Mouse (Mus musculus): ENCODE data around the gene Tspear. TPM values are rescaled to one million over a fixed set of nuclear protein-coding genes. Genes with fewer than 3 reads are reported as not detected.

Tspear gene
- polyA plus RNA-seq, 1 experiment from 2014 or later: 0.77 TPM

DNA sequence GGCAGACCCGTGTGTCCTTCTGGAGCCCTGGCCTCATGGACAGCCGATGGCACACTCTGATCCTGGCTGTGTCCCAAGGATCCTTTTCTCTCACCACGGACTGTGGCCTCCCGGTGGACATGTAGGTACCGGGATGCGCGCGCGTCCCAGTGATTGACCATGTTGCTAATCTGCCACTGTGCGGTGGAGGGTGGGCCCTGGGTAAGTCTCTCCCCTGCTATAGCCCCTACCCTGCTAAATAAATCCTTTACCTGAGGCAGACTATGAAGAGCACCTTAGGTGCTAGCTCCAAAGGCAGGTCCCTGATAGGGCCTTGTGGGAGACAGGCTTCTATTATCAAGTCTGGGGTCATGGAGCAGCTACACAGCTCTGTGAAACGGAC lies 178.4 kb downstream of the Tspear start:
- DNase-seq (ENCODE audit: low spot score): no peak

DNA sequence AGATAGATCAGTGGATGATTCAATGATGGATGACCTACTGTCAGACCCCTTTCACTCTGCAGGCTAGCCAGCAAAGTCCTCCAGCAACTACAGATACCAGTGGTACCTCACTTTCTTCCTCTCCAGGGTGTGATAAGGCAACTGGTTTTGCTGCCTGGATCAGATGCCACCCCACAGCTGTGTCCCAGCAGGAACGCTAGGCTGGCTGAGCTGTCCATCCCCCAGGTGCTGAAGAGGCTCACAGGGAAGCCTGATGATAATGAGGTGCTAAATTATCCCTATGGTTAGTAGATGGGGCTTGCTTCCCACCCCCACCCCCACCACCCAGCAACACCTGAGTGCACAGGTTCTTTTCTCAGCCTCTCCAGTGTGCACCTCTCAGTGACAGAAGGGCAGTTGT lies 181.2 kb downstream of the Tspear start:
- DNase-seq (ENCODE audit: low spot score): no peak

- DNase-seq (ENCODE audit: low spot score): no peak
These were observed 183.3 kb downstream of the Tspear start for GRCm38 (mm10) chr10:77869651-77870050.

DNA sequence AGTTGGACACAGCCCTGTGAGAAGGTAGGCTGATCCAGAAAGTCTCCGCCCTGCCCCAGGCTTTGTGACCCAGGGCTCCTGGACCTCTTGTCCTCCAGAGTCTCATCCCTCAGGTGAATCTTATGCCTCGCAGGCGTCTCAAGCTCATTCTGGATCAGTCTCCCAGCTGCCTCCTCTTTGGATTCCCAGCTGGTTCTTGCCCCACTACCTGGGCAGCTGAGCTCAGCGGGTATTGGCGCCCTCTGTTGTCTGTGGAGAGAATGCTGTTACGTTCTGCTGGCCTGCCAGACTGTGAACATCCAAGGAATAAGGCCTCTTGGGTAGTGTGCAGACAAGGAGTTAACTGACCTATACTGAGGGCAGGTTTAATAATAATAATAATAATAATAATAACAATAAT lies 192.6 kb downstream of the Tspear start:
- DNase-seq (ENCODE audit: low spot score): peak; percentile 11

GRCm38 (mm10) chr10:77880305-77880704 lies 193.9 kb downstream of the Tspear start:
- DNase-seq (ENCODE audit: low spot score): no peak

GRCm38 (mm10) chr10:77882553-77882952 lies 196.2 kb downstream of the Tspear start:
- DNase-seq (ENCODE audit: low spot score): no peak

- DNase-seq (ENCODE audit: low spot score): no peak
These were observed 199.8 kb downstream of the Tspear start for GRCm38 (mm10) chr10:77886007-77886747.

GRCm38 (mm10) chr10:77890987-77891565 lies 204.7 kb downstream of the Tspear start:
- DNase-seq (ENCODE audit: low spot score): no peak

GRCm38 (mm10) chr10:77895562-77895961 lies 209.2 kb downstream of the Tspear start:
- DNase-seq (ENCODE audit: low spot score): no peak

DNA sequence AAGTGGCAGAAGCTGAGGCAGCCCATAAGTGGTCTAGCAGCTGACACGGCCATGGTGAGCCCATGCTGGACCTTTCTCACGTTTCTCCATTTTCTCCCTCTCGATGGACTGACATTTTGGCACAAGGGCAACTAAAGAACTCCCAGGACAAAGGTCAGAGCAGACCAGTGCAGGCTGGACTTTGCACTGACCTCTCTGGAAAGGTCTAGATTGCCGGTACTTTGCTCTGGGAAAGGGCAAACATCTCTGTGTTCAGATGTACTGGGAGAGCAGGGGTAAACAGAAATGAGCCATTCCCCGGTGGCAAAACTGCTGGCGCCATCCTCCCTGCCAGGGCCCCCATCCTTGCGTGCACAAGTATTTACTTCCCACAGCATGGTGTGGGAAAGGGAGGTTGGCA lies 213.8 kb downstream of the Tspear start:
- no peak for DNase-seq (ENCODE audit: low spot score)

GRCm38 (mm10) chr10:77900903-77901818 lies 214.8 kb downstream of the Tspear start:
- no peak for DNase-seq (ENCODE audit: low spot score)

DNA sequence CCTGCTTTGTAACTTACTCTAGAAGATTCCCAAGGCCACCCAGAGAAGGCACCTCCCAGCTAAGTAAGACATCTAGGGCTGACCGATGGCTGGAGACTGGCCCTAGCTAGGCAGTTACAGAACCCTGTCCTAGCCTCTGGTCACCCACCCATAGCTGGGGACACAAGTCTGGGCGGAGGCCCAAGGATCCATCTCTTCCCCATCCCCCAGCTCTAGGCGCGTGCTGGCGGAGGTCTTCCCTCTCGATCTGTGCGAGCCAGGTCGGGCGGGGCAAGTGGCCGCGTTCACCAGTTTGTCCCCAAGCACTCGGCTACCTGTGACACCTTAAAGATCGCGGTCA lies 215.5 kb downstream of the Tspear start:
- no peak for DNase-seq (ENCODE audit: low spot score)

GRCm38 (mm10) chr10:77902211-77902893 lies 216.0 kb downstream of the Tspear start, which contains the start of gene Lrrc3:
TSS of gene Lrrc3 (minus strand) at chr10:77902536.
- peak; percentile 13 for DNase-seq (ENCODE audit: low spot score)

DNA sequence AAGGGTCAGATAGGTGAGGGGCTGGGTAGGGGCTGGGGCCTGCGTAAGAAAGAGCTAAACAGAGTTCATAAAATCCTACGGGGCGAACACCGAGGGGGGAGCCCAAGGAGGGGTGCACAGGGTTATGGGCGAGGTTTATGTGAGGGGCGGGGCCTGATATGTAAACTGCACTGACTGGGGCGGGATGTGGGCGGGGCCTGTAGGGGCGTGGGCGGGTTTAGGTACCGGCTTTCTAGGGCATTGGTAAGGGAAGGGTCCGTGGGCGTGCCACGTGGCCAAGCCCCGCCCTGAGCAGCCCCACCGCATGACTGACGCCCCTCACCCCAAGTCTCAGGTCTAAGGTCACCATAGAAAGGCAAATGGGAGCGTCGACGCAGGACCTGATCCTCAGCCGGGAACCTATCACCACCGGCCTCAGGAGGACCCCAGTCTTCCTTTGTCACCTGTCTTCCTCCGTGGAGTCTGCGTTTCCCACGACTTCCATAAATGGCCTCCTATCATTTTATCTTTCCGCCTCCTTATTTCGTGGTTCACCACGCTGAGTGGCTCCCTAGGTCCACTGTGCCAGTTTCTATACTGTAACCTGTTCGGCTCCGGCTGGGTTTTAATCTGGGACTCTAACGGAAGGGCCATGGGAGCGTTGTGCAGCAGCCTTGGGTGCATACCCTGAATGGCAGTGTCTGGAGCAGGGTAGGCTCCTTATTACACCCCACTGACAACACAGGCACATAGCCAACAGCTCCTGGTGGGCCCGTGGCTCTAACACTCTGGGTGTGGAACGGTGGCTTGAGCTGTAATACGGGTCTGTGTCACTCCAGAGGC lies 216.7 kb downstream of the Tspear start:
- peak; percentile 21 for DNase-seq (ENCODE audit: low spot score)

DNA sequence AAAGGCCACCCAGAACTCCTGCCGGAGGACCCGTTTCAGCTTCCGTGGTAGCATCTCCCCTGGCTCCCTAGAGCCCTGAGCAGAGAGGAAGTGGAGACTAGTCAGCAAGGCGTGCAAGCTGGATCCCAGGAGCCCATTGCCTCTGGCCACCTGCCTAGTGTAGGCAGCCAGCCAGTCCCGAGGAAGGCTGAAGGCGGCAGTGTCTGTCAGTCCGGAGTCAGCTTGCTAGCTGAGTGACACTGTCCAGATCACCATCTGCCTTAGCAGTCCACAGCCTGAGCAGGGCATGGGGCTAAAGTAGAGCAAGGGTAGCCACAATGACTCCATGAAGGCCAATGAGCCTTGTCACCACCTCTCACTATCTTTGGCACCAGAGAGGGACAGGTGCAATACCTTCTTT lies 226.2 kb downstream of the Tspear start:
- DNase-seq (ENCODE audit: low spot score): no peak

DNA sequence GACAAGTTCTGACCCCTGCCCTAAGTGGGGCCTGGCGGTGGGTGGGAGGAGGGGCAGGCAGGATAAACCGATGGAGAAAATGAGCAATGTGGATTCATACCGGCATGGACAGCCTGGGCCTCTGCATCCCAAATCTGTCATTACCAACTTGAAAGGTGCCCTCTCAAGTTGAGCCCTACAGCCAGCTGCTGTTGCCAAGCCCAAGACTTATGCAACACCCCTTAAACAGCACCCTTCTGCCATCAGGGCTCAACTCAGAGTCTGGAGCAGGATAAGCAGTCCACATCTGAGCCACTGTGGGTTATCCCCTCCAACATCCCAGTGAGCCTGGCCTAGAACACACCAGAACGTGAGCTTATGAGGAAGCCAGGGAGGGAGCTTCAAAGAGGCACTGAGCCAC lies 226.9 kb downstream of the Tspear start:
- no peak for DNase-seq (ENCODE audit: low spot score)

DNA sequence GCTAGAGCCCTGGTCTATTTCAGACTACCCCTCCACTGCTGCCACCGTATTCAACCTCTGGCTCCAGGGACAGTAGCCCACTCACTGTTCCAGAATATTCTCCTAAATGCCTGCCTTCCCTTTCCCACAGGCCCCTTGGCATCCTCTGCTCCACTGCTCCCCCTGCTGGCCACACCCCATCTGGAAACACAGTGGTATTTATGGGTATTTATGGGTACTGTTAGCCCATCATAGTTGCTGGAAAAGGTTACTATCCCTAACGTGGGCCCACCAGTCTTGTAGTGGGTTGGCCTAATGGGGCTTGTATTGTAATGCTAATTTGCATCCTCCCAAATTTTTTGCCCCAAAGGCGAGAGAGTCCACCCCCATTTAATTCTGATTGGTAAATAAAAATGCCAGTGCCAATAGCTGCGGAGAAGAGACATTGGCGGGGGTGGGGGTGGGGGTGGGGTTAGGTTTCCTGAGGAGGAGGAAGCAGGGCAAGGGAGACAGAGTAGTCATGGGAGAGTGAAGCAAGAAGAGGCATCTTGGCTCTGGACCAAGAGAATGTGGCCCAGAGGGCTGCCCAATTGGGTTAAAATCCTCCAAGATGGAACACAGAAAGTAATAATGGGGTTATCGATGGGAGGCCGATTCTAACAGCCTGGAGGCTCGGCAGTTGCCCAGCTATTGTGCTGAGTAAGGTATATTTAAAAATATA lies 230.4 kb downstream of the Tspear start:
- peak; percentile 33 for DNase-seq (ENCODE audit: low spot score)

- no peak for DNase-seq (ENCODE audit: low spot score)
These were observed 234.6 kb downstream of the Tspear start for GRCm38 (mm10) chr10:77921009-77921408.

- no peak for DNase-seq (ENCODE audit: low spot score)
These were observed 236.3 kb downstream of the Tspear start for GRCm38 (mm10) chr10:77922681-77923080.

DNA sequence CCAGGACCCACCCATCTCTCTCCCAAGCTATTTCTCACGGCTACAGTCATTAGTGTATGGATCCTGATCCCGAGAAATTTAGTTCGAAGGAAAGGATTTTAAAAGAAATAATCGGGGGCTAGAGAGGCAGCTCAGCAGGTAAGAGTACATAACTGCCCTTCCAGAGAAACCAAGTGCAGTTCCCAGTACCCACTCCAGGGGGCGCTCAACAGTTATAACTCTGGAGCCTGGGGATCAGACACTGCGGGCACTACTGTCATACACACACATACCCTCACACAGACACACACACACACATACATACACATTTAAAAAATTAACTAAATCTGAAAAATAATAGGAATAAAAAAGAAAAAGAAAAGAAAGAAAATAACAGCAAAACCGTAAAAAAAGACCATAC lies 239.8 kb downstream of the Tspear start:
- peak; percentile 67 for DNase-seq (ENCODE audit: low spot score)

Measured in thymus, postnatal 0 days (tissue).